In the genomic region with DNA sequence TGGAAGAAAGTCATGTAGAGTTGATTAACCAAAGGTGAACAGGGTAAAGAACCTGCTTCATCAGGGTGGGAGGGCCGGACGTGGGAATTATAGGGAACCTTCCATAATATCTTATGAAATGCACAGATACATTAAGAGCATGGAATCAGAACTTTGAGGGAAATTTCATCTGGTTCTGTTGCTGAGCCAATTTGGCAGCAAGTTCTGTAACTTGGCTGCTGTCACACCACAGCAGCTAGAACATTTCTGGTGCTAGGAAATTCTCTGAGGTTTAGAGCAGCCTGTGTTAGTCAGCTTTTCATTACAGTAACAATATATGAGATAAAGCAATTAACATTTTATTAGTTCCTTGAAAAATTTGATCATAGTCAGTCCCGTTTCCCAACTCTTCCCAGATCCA, we compare ENCODE assay signal across 21 mouse cellular contexts. TPM values are rescaled to one million over a fixed set of nuclear protein-coding genes. Genes with fewer than 3 reads are reported as not detected.
A peak's percentile ranks its signal among the peaks of the same experiment; 100 is the strongest.
DNase-seq lines count a peak whose midpoint lies in the region; TF ChIP-seq lines count a peak whose summit lies in the region.
"Had no signal": no experiment of that assay in that cellular context is flagged by ENCODE, and none has a peak within 500 bp of the region (broad histone marks: within the 10 kb centered on the region; RNA-seq: fewer than 3 reads in every experiment).

No protein-coding gene starts in this region.

- 79% methylated on average over 3 of the region's 3 CpGs for WGBS in cerebellum, adult 2 months

- H3K4me3 ChIP-seq in cerebellum, adult 2 months (replicated peaks; ENCODE audit: insufficient read depth, low read depth, low read length) = no peak overlapping the region
- H3K4me3 ChIP-seq: heart, adult 2 months; midbrain, embryonic 15.5 days had no signal

- intact Hi-C loops in left cerebral cortex, postnatal 4 days (cut with DNase I) = no loop called here
- intact Hi-C loops in left cerebral cortex, postnatal 25 days (cut with DNase I) = no loop called here

- DNase-seq in frontal cortex, postnatal 36 days (ENCODE audit: low spot score in 2 of 2) = peak; percentile 22 to 59
- no peak for DNase-seq in frontal cortex, postnatal 14 days (ENCODE audit: low spot score in 2 of 2)
- DNase-seq in left cerebral cortex, adult 11 months (ENCODE audit: low spot score) = peak; percentile 7
- no peak for DNase-seq in left cerebral cortex, postnatal 4 days
- DNase-seq in brain, adult 2 months (ENCODE audit: low read depth, low spot score) = peak; percentile 76
- peak; percentile 36 to 70 for DNase-seq in left cerebral cortex, postnatal 25 days (ENCODE audit: low spot score in 2 of 2)
- no peak for DNase-seq in ovary, postnatal 36 days (ENCODE audit: low spot score)
- DNase-seq in cerebellum, adult 2 months = no peak
- DNase-seq: B cell, adult 2 months; cerebellum, adult 8-10 months; heart, adult 2 months; kidney, adult 11 months; kidney, postnatal 36 days; liver; lung, embryonic 14.5 days; thymus, adult 2 months had no signal

- H3K4me1 ChIP-seq in cerebellum, adult 2 months (ENCODE audit: control insufficient read depth, insufficient read depth, low read length) = no peaks in the 10 kb centered on the region
- H3K4me1 ChIP-seq: midbrain, embryonic 15.5 days had no signal

- no peaks in the 10 kb centered on the region; the same call in 1 of the 2 replicates for H3K27me3 ChIP-seq in cerebellum, adult 2 months (ENCODE audit: control insufficient read depth, insufficient read depth, low read length)
- H3K27me3 ChIP-seq: midbrain, embryonic 15.5 days had no signal

- TF ChIP-seq POLR2A in cerebellum, adult 2 months (IDR thresholded peaks at IDR 0.05; ENCODE audit: borderline replicate concordance, insufficient read depth, low read length) = no peak

- H3K27ac ChIP-seq in cerebellum, adult 2 months (ENCODE audit: insufficient read depth, low read length) = no peak overlapping the region
- H3K27ac ChIP-seq: heart, adult 2 months; midbrain, embryonic 15.5 days had no signal

- no peak for TF ChIP-seq CTCF in cerebellum, adult 2 months (IDR thresholded peaks at IDR 0.05; ENCODE audit: borderline replicate concordance, insufficient read depth, low read depth, low read length)

RNA-seq across cellular contexts. Expression of a gene that starts 6.6 kb away (rescaled TPM):
- total RNA-seq in left cerebral cortex, postnatal 4 days (2021) = under 1 TPM; 0.56 to 0.90 TPM
- total RNA-seq in left cerebral cortex, postnatal 25 days (2021) = under 1 TPM; 0.32 to 0.39 TPM
- 0.46 and 0.74 TPM in 2 replicates for polyA plus RNA-seq in cerebellum, adult 2 months (2012; rRNA removed)
- total RNA-seq: adrenal gland, adult 18-20 months; heart, adult 2 months; megakaryocyte, adult 5-6 weeks had no signal
- polyA plus RNA-seq: heart, postnatal 0 days; thymus, adult 2 months had no signal

RNA-seq across cellular contexts. Expression of a gene that starts 36.4 kb away (rescaled TPM):
- not detected for total RNA-seq in left cerebral cortex, postnatal 4 days (2021)
- not detected for total RNA-seq in left cerebral cortex, postnatal 25 days (2021)
- polyA plus RNA-seq in cerebellum, adult 2 months (2012; rRNA removed) = not detected in 2 replicates
- total RNA-seq: adrenal gland, adult 18-20 months; heart, adult 2 months; megakaryocyte, adult 5-6 weeks had no signal
- polyA plus RNA-seq: heart, postnatal 0 days; hindbrain, embryonic 16.5 days; lung, embryonic 14.5 days; midbrain, embryonic 15.5 days had no signal

Comparison
In these comparisons a context has a peak if more than half of its experiments do, and no peak if none do; other contexts are left out.
1. DNase-seq: peak in frontal cortex, postnatal 36 days (2 of 2), left cerebral cortex, adult 11 months (single experiment), brain, adult 2 months (single experiment) and left cerebral cortex, postnatal 25 days (2 of 2); none in frontal cortex, postnatal 14 days (0 of 2), left cerebral cortex, postnatal 4 days (single experiment), ovary, postnatal 36 days (single experiment) and cerebellum, adult 2 months (0 of 2).